8 mouse cellular contexts compared by ENCODE assay signal in genomic region chr14:50784391-50785250, GRCm38 (mm10). TPM values are rescaled to one million over a fixed set of nuclear protein-coding genes. Genes with fewer than 3 reads are reported as not detected.
DNase-seq lines count a peak whose midpoint lies in the region; ATAC-seq and TF ChIP-seq lines count a peak whose summit lies in the region.

No protein-coding gene starts in this region.

- peak overlapping the region; percentile 72 for H3K4me3 ChIP-seq in kidney, postnatal 0 days (replicated peaks; ENCODE audit: low read depth, low read length)
- peak overlapping the region; percentile 91 for H3K4me3 ChIP-seq in brown adipose tissue, adult 24 weeks (ENCODE audit: insufficient read depth, low read depth, low read length)
- peak overlapping the region; percentile 81 for H3K4me3 ChIP-seq in hindbrain, embryonic 12.5 days

- H3K27ac ChIP-seq in kidney, postnatal 0 days: peak overlapping the region; percentile 84
- no peak overlapping the region for H3K27ac ChIP-seq in brown adipose tissue, adult 24 weeks (replicated peaks; ENCODE audit: low read depth, low read length)
- peak overlapping the region; percentile 80 for H3K27ac ChIP-seq in hindbrain, embryonic 12.5 days

- no peaks in the 10 kb centered on the region for H3K4me1 ChIP-seq in kidney, postnatal 0 days (replicated peaks; ENCODE audit: insufficient read depth, low read length)
- no peaks in the 10 kb centered on the region for H3K4me1 ChIP-seq in brown adipose tissue, adult 24 weeks (ENCODE audit: control insufficient read depth, insufficient read depth, insufficient read length, low read length)
- H3K4me1 ChIP-seq in hindbrain, embryonic 12.5 days: peaks cover 5% of the 10 kb centered on the region

- peaks cover 11% of the 10 kb centered on the region; the same call in 1 of the 2 replicates for H3K36me3 ChIP-seq in kidney, postnatal 0 days (ENCODE audit: insufficient read depth, low read length)
- peaks cover 19% of the 10 kb centered on the region for H3K36me3 ChIP-seq in hindbrain, embryonic 12.5 days

- H3K27me3 ChIP-seq in kidney, postnatal 0 days (ENCODE audit: insufficient read depth, low read length): no peaks in the 10 kb centered on the region
- H3K27me3 ChIP-seq in hindbrain, embryonic 12.5 days: no peaks in the 10 kb centered on the region

- H3K9me3 ChIP-seq in kidney, postnatal 0 days (replicated peaks; ENCODE audit: low read length): no peaks in the 10 kb centered on the region
- no peaks in the 10 kb centered on the region; the same call in 1 of the 2 replicates for H3K9me3 ChIP-seq in hindbrain, embryonic 12.5 days (replicated peaks)

- ATAC-seq in kidney, postnatal 0 days (replicated peaks; ENCODE audit: low FRiP score, low read depth): no peak
- no peak for ATAC-seq in hindbrain, embryonic 12.5 days (ENCODE audit: low FRiP score)

- no peak for DNase-seq in kidney, postnatal 0 days (ENCODE audit: low spot score)
- no peak for DNase-seq in kidney, postnatal 14 days
- peak; percentile 19 for DNase-seq in lung, postnatal 36 days
- DNase-seq in layer of hippocampus, postnatal 25 days (ENCODE audit: extremely low spot score in 1 of 2, low spot score in 1 of 2): no peak
- DNase-seq in ovary, postnatal 10 days (ENCODE audit: low spot score): no peak
- DNase-seq in frontal cortex, postnatal 10 days (ENCODE audit: low spot score in 2 of 2): no peak

- H3K9ac ChIP-seq in kidney, postnatal 0 days (ENCODE audit: low read depth, low read length): peak overlapping the region; percentile 78
- H3K9ac ChIP-seq in hindbrain, embryonic 12.5 days: peak overlapping the region; percentile 82

- H3K4me2 ChIP-seq in kidney, postnatal 0 days (ENCODE audit: low read length): peak overlapping the region; percentile 64
- peak overlapping the region; percentile 55 for H3K4me2 ChIP-seq in hindbrain, embryonic 12.5 days (replicated peaks)

- WGBS in kidney, postnatal 0 days: 23% methylated on average over 16 of the region's 16 CpGs
- WGBS in hindbrain, embryonic 12.5 days: 31% methylated on average over 16 of the region's 16 CpGs

- no peak for TF ChIP-seq CTCF in kidney, postnatal 0 days (IDR thresholded peaks at IDR 0.05; ENCODE audit: low read depth)

RNA-seq across cellular contexts. Expression of gene Ttc5, which starts 0.7 kb away (rescaled TPM):
- 58.4 and 65.4 TPM in 2 replicates for polyA plus RNA-seq in kidney, postnatal 0 days (2015; fragmentation: Nextera tagmentation; extraction: Ambion mirVana)
- 11.1 and 15.2 TPM in 2 replicates for polyA plus RNA-seq in brown adipose tissue, adult 24 weeks (2012; ENCODE audit: insufficient read depth, insufficient read length, missing spikeins)
- polyA plus RNA-seq in hindbrain, embryonic 12.5 days (2016; fragmentation: Nextera tagmentation; extraction: Ambion mirVana): 97.7 and 105 TPM in 2 replicates
- 10 to 100 TPM; 62.2 to 71.8 TPM for total RNA-seq in layer of hippocampus, postnatal 25 days (2021)

RNA-seq across cellular contexts. Expression of gene Ccnb1ip1, which starts 22.9 kb away (rescaled TPM):
- not detected in 2 replicates for polyA plus RNA-seq in kidney, postnatal 0 days (2015; fragmentation: Nextera tagmentation; extraction: Ambion mirVana)
- not detected in 2 replicates for polyA plus RNA-seq in brown adipose tissue, adult 24 weeks (2012; ENCODE audit: insufficient read depth, insufficient read length, missing spikeins)
- 0.46 TPM in 1 of 2 replicates, not detected in the other for polyA plus RNA-seq in hindbrain, embryonic 12.5 days (2016; fragmentation: Nextera tagmentation; extraction: Ambion mirVana)
- total RNA-seq in layer of hippocampus, postnatal 25 days (2021): under 1 TPM in 1 of 2 experiments, not detected in 1; 0.69 TPM

RNA-seq across cellular contexts. Expression of gene Parp2, which starts 23.0 kb away (rescaled TPM):
- 49.0 and 50.3 TPM in 2 replicates for polyA plus RNA-seq in kidney, postnatal 0 days (2015; fragmentation: Nextera tagmentation; extraction: Ambion mirVana)
- 12.6 and 13.2 TPM in 2 replicates for polyA plus RNA-seq in brown adipose tissue, adult 24 weeks (2012; ENCODE audit: insufficient read depth, insufficient read length, missing spikeins)
- 50.8 and 50.9 TPM in 2 replicates for polyA plus RNA-seq in hindbrain, embryonic 12.5 days (2016; fragmentation: Nextera tagmentation; extraction: Ambion mirVana)
- total RNA-seq in layer of hippocampus, postnatal 25 days (2021): 10 to 100 TPM; 26.3 to 29.0 TPM

RNA-seq across cellular contexts. Expression of gene Olfr749, which starts 39.7 kb away (rescaled TPM):
- not detected in 2 replicates for polyA plus RNA-seq in kidney, postnatal 0 days (2015; fragmentation: Nextera tagmentation; extraction: Ambion mirVana)
- polyA plus RNA-seq in brown adipose tissue, adult 24 weeks (2012; ENCODE audit: insufficient read depth, insufficient read length, missing spikeins): not detected in 2 replicates
- not detected in 2 replicates for polyA plus RNA-seq in hindbrain, embryonic 12.5 days (2016; fragmentation: Nextera tagmentation; extraction: Ambion mirVana)
- not detected for total RNA-seq in layer of hippocampus, postnatal 25 days (2021)
